Mouse (Mus musculus) hindbrain, embryonic 16.5 days (tissue): Measurements from ENCODE around the gene Ager. TPM values are rescaled to one million over a fixed set of nuclear protein-coding genes. Genes with fewer than 3 reads are reported as not detected.

Experiments used
- ATAC-seq: fragments of 200-750 bp; cut with Nextera tagmentation; 2 replicates; pipeline ENCODE4 v1.8.0; 2017; ENCODE audit warnings: moderate TSS enrichment, moderate library complexity
- H3K27ac ChIP-seq: fragments of 300-500 bp; sonication (generic); 2 replicates; pipeline ENCODE4 v1.5.1; 2014; ENCODE audit warnings: low read depth, mild to moderate bottlenecking, control low read depth, low read length, moderate library complexity
- H3K27me3 ChIP-seq: fragments of 300-500 bp; sonication (generic); replicated peaks from 2 replicates; pipeline ENCODE4 v1.6.1; 2014; ENCODE audit warnings: low read length; ENCODE audit not compliant: control insufficient read depth, insufficient read depth
- H3K36me3 ChIP-seq: fragments of 300-500 bp; sonication (generic); 2 replicates; pipeline ENCODE4 v1.6.1; 2014; ENCODE audit warnings: mild to moderate bottlenecking, low read length, moderate library complexity, mixed read lengths; ENCODE audit not compliant: control insufficient read depth, insufficient read depth
- H3K4me1 ChIP-seq: fragments of 300-500 bp; sonication (generic); 2 replicates; pipeline ENCODE4 v1.6.1; 2014; ENCODE audit warnings: low read depth, low read length; ENCODE audit not compliant: control insufficient read depth, insufficient read depth
- H3K4me2 ChIP-seq: fragments of 300-500 bp; sonication (generic); 2 replicates; pipeline ENCODE4 v1.6.1; 2014; ENCODE audit warnings: mild to moderate bottlenecking, low read length, control low read depth, moderate library complexity
- H3K4me3 ChIP-seq: fragments of 300-500 bp; sonication (generic); 2 replicates; pipeline ENCODE4 v1.5.1; 2014; ENCODE audit warnings: mild to moderate bottlenecking, low read length, control low read depth, moderate library complexity
- H3K9ac ChIP-seq: fragments of 300-500 bp; sonication (generic); 2 replicates; pipeline ENCODE4 v1.6.1; 2014; ENCODE audit warnings: low read depth, mild to moderate bottlenecking, control low read depth, low read length, moderate library complexity
- H3K9me3 ChIP-seq: fragments of 300-500 bp; sonication (generic); 2 replicates; pipeline ENCODE4 v1.6.1; 2014; ENCODE audit warnings: mild to moderate bottlenecking, low read length, moderate library complexity; ENCODE audit not compliant: control insufficient read depth
- WGBS: fragments of 180-500 bp; shearing (Covaris S2); extraction: QIAGEN DNeasy Blood & Tissue Kit; methylation state at CpG from one replicate; pipeline ENCODE4 v1.1.7; 2014; 5-methylcytosine and 5-hydroxymethylcytosine counted together
- polyA plus RNA-seq: library from polyadenylated mRNA; unstranded; fragments of >200 nt; fragmentation: Nextera tagmentation; extraction: Ambion mirVana; gene quantifications from 2 replicates; pipeline ENCODE4 v1.2.1, GENCODE M21; 2015

The Ager gene
- polyA plus RNA-seq, 1 experiment from 2014 or later, result 1.6 TPM

DNA sequence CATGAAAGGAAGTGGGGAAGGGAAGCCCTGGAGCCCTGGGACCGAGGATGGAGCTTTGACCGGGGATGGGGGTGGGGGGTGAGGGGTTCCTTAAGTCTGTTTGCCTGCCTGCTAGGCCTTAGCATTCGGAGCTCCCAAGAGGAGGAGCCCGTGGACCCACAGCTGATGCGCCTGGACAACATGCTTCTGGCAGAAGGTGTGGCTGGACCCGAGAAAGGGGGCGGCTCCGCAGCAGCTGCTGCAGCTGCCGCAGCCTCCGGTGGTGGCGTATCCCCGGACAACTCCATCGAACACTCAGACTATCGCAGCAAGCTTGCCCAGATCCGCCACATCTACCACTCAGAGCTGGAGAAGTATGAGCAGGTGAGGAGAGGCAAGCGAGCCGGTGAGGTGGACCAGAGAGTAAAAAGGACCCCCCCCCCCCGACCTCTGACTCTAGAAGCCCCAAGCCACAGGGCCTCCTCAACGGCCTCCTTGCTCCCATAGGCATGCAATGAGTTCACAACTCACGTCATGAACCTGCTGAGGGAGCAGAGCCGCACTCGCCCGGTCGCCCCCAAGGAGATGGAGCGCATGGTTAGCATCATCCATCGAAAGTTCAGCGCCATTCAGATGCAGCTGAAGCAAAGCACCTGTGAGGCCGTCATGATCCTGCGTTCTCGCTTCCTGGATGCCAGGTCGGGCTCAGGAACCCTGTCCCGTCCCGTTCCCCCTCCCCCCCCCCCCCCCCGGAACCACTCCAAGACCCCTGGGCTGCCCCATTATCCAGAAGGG lies 3.7 kb upstream of the Ager start:
- peak overlapping the region; percentile 69 for H3K4me2 ChIP-seq
- peak overlapping the region; percentile 98 for H3K9ac ChIP-seq
- H3K4me3 ChIP-seq, result peak overlapping the region; percentile 89
- 42% methylated on average over 31 of the region's 34 CpGs for WGBS
- H3K36me3 ChIP-seq, result peaks cover 5% of the 10 kb centered on the region
- peaks cover 25% of the 10 kb centered on the region for H3K4me1 ChIP-seq
- peak overlapping the region; percentile 99 for H3K27ac ChIP-seq
- H3K27me3 ChIP-seq, result no peaks in the 10 kb centered on the region
- ATAC-seq, result 0 out of 2 replicates have a peak, but pooled peaks have one; percentile 1
- no peaks in the 10 kb centered on the region for H3K9me3 ChIP-seq

DNA sequence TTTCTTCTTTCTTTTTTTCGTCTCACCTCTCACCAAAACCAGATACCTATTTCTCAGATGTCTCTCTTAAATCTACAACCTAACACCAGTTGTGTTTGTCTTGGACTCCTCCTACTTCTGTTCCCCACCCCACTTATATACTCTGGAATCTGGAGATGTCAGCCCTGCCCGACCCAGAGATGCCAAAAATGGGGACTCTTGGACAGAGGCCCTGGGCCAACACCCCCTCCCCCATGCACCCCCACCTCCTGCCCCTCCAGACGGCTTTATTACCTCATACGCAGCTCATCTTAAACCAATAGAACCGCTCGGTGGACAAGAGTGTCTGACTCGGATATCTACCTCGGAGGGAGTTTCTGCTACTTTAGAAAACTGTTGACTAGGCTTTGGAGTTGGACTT lies 1.6 kb upstream of the Ager start:
- WGBS, result 82% methylated on average over 8 of the region's 8 CpGs
- H3K27ac ChIP-seq, result no peak overlapping the region
- peaks cover 12% of the 10 kb centered on the region for H3K36me3 ChIP-seq
- H3K9me3 ChIP-seq, result no peaks in the 10 kb centered on the region
- H3K9ac ChIP-seq, result no peak overlapping the region
- ATAC-seq, result no peak
- no peaks in the 10 kb centered on the region for H3K27me3 ChIP-seq
- peaks cover 18% of the 10 kb centered on the region for H3K4me1 ChIP-seq
- H3K4me2 ChIP-seq, result no peak overlapping the region
- no peak overlapping the region for H3K4me3 ChIP-seq

DNA sequence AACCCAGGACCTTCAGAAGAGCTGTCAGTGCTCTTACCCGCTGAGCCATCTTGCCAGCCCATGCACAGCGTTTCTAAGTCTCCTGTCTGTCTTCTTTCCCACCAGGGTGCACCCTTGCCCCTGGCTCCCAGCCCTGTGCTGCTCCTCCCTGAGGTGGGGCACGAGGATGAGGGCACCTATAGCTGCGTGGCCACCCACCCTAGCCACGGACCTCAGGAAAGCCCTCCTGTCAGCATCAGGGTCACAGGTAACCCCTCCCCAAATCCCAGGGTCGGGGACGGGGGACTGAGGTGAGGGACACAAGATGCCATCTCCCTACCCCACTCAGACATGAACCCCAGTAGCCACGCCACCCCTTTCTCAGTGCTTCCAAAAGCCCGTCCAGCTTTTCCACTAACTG lies 2.2 kb downstream of the Ager start:
- H3K9me3 ChIP-seq, result no peaks in the 10 kb centered on the region
- peaks cover 13% of the 10 kb centered on the region for H3K4me1 ChIP-seq
- H3K9ac ChIP-seq, result no peak overlapping the region
- H3K4me3 ChIP-seq, result no peak overlapping the region
- WGBS, result 77% methylated on average over 9 of the region's 9 CpGs
- no peak overlapping the region for H3K4me2 ChIP-seq
- H3K27ac ChIP-seq, result no peak overlapping the region
- H3K36me3 ChIP-seq, result peaks cover 12% of the 10 kb centered on the region
- ATAC-seq, result no peak
- no peaks in the 10 kb centered on the region for H3K27me3 ChIP-seq

DNA sequence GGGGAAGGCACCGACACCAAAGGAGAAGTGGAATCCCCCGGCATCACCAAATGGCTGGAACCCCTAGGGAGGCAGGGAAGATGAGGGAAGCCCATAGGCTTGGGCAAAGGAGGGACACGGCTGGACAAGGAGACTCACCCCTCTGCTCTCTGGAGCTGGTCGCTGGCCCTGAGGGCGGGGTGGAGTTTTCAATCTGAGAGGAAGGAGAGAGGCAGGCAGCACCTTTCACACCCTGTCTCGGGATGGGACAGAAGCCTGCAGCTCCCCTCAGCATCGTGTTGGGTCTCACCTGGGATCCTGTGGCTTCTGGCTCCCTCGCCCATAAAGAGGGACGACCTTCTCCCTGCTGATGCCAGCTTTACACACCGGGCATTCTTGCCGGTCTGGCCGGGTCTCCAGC lies 4.1 kb downstream of the Ager start:
- 89% methylated on average over 12 of the region's 12 CpGs for WGBS
- H3K9ac ChIP-seq, result peak overlapping the region; percentile 19; the same call in 1 of the 2 replicates
- H3K27me3 ChIP-seq, result no peaks in the 10 kb centered on the region
- no peak overlapping the region for H3K27ac ChIP-seq
- H3K9me3 ChIP-seq, result no peaks in the 10 kb centered on the region
- peaks cover 7% of the 10 kb centered on the region for H3K36me3 ChIP-seq
- no peak for ATAC-seq
- H3K4me1 ChIP-seq, result peaks cover 20% of the 10 kb centered on the region
- 0 out of 2 replicates have a peak overlapping the region, but pooled peaks have one; percentile 65 for H3K4me3 ChIP-seq
- no peak overlapping the region for H3K4me2 ChIP-seq

GRCm38 (mm10) chr17:34603375-34604060 lies 5.9 kb downstream of the Ager start, which contains the start of gene Rnf5:
Gene Rnf5 (minus strand): TSS chr17:34603690.
- peak within 1 kb of the TSS; percentile 78 for H3K9ac ChIP-seq
- peak within 1 kb of the TSS; percentile 91 for H3K4me2 ChIP-seq
- WGBS, result under 1% methylated on average over 30 of the region's 30 CpGs
- H3K36me3 ChIP-seq, result peaks cover 7% of the 10 kb centered on the region
- H3K4me3 ChIP-seq, result peak within 1 kb of the TSS; percentile 65
- peaks cover 32% of the 10 kb centered on the region for H3K4me1 ChIP-seq
- no peaks in the 10 kb centered on the region for H3K9me3 ChIP-seq
- peak within 1 kb of the TSS; percentile 86 for H3K27ac ChIP-seq
- ATAC-seq, result peak; percentile 95
- no peaks in the 10 kb centered on the region for H3K27me3 ChIP-seq

DNA sequence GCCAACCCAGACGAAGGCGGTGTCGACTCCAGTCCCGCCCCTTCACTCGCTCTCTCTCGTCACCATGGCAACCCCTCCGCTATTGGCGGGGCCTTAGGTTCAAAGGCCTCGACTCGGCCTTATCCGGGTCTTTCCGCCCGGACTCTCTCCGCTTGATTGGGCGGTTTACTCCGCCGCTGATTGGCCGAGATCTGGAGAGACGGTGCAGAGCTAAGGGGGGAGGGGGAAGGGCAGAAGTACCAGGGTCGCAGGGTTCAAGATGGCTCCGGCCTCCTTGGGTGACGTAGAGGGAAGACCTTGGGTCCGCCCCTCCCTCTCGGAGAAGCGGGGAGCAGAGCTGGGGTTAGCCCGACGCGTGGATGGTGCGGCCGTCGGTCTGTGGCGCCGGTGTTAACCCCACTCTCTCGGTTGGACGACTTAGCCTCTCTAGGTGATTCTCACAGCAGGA lies 6.4 kb downstream of the Ager start, which contains the start of gene Agpat1:
Agpat1 (plus strand) TSS at position 202 of the 448 bp plus-strand sequence.
- H3K4me2 ChIP-seq, result peak within 1 kb of the TSS; percentile 91
- H3K9ac ChIP-seq, result peak within 1 kb of the TSS; percentile 82
- H3K9me3 ChIP-seq, result no peaks in the 10 kb centered on the region
- peak within 1 kb of the TSS; percentile 86 for H3K27ac ChIP-seq
- peak; percentile 90 for ATAC-seq
- peaks cover 7% of the 10 kb centered on the region for H3K36me3 ChIP-seq
- 0% methylated on average over 33 of the region's 35 CpGs for WGBS
- peak within 1 kb of the TSS; percentile 65 for H3K4me3 ChIP-seq
- H3K4me1 ChIP-seq, result peaks cover 36% of the 10 kb centered on the region
- no peaks in the 10 kb centered on the region for H3K27me3 ChIP-seq

- Histone ChIP-seq H3K4me2 (peak overlapping the region; percentile 91), H3K36me3 (peaks cover 7% of the 10 kb centered on the region), H3K4me3 (peak overlapping the region; percentile 60), H3K4me1 (peaks cover 36% of the 10 kb centered on the region), H3K9me3 (no peaks in the 10 kb centered on the region), H3K27me3 (no peaks in the 10 kb centered on the region), H3K27ac (peak overlapping the region; percentile 86), H3K9ac (peak overlapping the region; percentile 82)
- ATAC-seq, result no peak
- WGBS, result 15% methylated on average over 24 of the region's 24 CpGs
Measured at GRCm38 (mm10) chr17:34604511-34605237, 7.0 kb downstream of the Ager start.

DNA sequence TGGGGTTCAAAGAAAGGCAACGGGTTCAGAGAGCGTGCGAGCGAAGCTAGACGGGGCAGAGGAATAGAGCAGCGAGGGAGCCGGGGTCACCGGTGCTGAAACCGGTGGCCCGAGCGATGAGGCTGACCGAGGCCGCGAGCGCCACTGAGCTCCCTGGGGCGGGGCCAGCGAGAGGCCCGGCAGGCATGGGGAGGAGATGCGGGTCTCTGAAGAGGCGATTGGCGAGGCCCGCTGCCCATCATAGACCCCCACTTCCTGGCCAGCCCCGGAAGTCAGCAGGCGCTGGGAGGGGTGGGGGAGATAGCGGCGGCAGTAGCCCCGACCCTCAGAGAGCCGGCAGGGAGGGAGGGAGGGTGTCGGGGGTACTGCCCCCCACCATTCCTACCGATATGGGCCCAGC lies 7.9 kb downstream of the Ager start:
- 0% methylated on average over 23 of the region's 30 CpGs for WGBS
- peak overlapping the region; percentile 86 for H3K27ac ChIP-seq
- H3K9me3 ChIP-seq, result no peaks in the 10 kb centered on the region
- H3K36me3 ChIP-seq, result peaks cover 6% of the 10 kb centered on the region
- peak; percentile 56 for ATAC-seq
- peaks cover 36% of the 10 kb centered on the region for H3K4me1 ChIP-seq
- H3K4me3 ChIP-seq, result peak overlapping the region; percentile 60
- peak overlapping the region; percentile 82 for H3K9ac ChIP-seq
- no peaks in the 10 kb centered on the region for H3K27me3 ChIP-seq
- peak overlapping the region; percentile 91 for H3K4me2 ChIP-seq
